In genomic region chr12:55398240-55399127, GRCm38 (mm10) we compare ENCODE assay signal across 8 mouse cellular contexts. TPM values are rescaled to one million over a fixed set of nuclear protein-coding genes. Genes with fewer than 3 reads are reported as not detected.
A peak's percentile ranks its signal among the peaks of the same experiment; 100 is the strongest.
DNase-seq lines count a peak whose midpoint lies in the region; ATAC-seq and TF ChIP-seq lines count a peak whose summit lies in the region.

No protein-coding gene starts in this region.

- peak overlapping the region; percentile 96 for H3K9ac ChIP-seq in MEL (ENCODE audit: control insufficient read depth, low read depth, low read length, poor library complexity, severe bottlenecking)
- H3K9ac ChIP-seq in lung, embryonic 16.5 days (ENCODE audit: low read length): peak overlapping the region; percentile 82

- H3K27me3 ChIP-seq in MEL (ENCODE audit: control insufficient read depth in 1 of 2, insufficient read depth in 2 of 2, low read length in 2 of 2): no peaks in the 10 kb centered on the region
- no peaks in the 10 kb centered on the region for H3K27me3 ChIP-seq in cerebellum, adult 2 months (ENCODE audit: control insufficient read depth, insufficient read depth, low read length)
- H3K27me3 ChIP-seq in lung, embryonic 16.5 days (ENCODE audit: control insufficient read depth, insufficient read depth, low read depth, low read length): no peaks in the 10 kb centered on the region

- H3K79me2 ChIP-seq in MEL (ENCODE audit: control insufficient read depth, insufficient read depth, low read length, poor library complexity): peaks cover 42% of the 10 kb centered on the region

- TF ChIP-seq EP300 in MEL (IDR thresholded peaks at IDR 0.05; ENCODE audit: low read depth in 1 of 2, low read length in 2 of 2): peak; percentile 40 to 46; a peak in 2 of 4 replicates

- H3K36me3 ChIP-seq in MEL (ENCODE audit: control insufficient read depth in 1 of 2, insufficient read depth in 2 of 2, low read length in 2 of 2): peaks cover 6 to 14% of the 10 kb centered on the region in 2 experiments; a peak in 3 of 4 replicates
- peaks cover 4% of the 10 kb centered on the region; the same call in 1 of the 2 replicates for H3K36me3 ChIP-seq in lung, embryonic 16.5 days (ENCODE audit: control insufficient read depth, insufficient read depth, low read length)

- no peaks in the 10 kb centered on the region for H3K9me3 ChIP-seq in MEL (replicated peaks; ENCODE audit: insufficient read depth, low read length)
- no peaks in the 10 kb centered on the region for H3K9me3 ChIP-seq in lung, embryonic 16.5 days (ENCODE audit: control insufficient read depth, low read length)

- H3K4me2 ChIP-seq in lung, embryonic 16.5 days (ENCODE audit: low read depth, low read length): peak overlapping the region; percentile 96

- no peak for TF ChIP-seq RAD21 in MEL (IDR thresholded peaks at IDR 0.05; ENCODE audit: low read depth, low read length)

- ATAC-seq in hematopoietic stem cell, adult 5-6 weeks (replicated peaks in 1 of 2; ENCODE audit: insufficient read depth in 1 of 2, low FRiP score in 2 of 2, low TSS enrichment in 1 of 2, low read depth in 1 of 2, poor library complexity in 2 of 2, severe bottlenecking in 2 of 2): peak; percentile 96 to 98
- ATAC-seq in lung, embryonic 16.5 days (ENCODE audit: low read depth): peak; percentile 100

- H3K4me3 ChIP-seq in MEL (ENCODE audit: control insufficient read depth in 1 of 2, insufficient read depth in 1 of 2, low read depth in 2 of 2, low read length in 2 of 2): peak overlapping the region; percentile 97 to 98
- peak overlapping the region; percentile 92 for H3K4me3 ChIP-seq in cerebellum, adult 2 months (replicated peaks; ENCODE audit: insufficient read depth, low read depth, low read length)
- peak overlapping the region; percentile 73 for H3K4me3 ChIP-seq in lung, embryonic 16.5 days (ENCODE audit: low read length)

- under 1% methylated on average over 51 of the region's 51 CpGs for WGBS in cerebellum, adult 2 months
- under 1% methylated on average over 51 of the region's 51 CpGs for WGBS in lung, embryonic 16.5 days

- TF ChIP-seq POLR2A in MEL (IDR thresholded peaks at IDR 0.05; ENCODE audit: control insufficient read depth in 1 of 2, insufficient read depth in 1 of 2, low read depth in 1 of 2, low read length in 2 of 2, poor library complexity in 1 of 2): peak; percentile 89 to 97; a peak in 3 of 4 replicates
- peak; percentile 88 for TF ChIP-seq POLR2A in cerebellum, adult 2 months (IDR thresholded peaks at IDR 0.05; ENCODE audit: borderline replicate concordance, insufficient read depth, low read length)

- peak overlapping the region; percentile 91 for H3K27ac ChIP-seq in MEL (ENCODE audit: control insufficient read depth, low read depth, low read length)
- peak overlapping the region; percentile 84 for H3K27ac ChIP-seq in cerebellum, adult 2 months (ENCODE audit: insufficient read depth, low read length)
- peak overlapping the region; percentile 82 for H3K27ac ChIP-seq in lung, embryonic 16.5 days (ENCODE audit: low read length)

- DNase-seq in MEL (ENCODE audit: low read depth, low spot score): peak; percentile 96
- DNase-seq in cerebellum, adult 2 months: peak; percentile 88 to 92
- peak; percentile 91 for DNase-seq in forelimb bud, embryonic 11.5 days (ENCODE audit: low read depth, low spot score)
- DNase-seq in layer of hippocampus, adult 9-10 months (ENCODE audit: low spot score): peak; percentile 68
- peak; percentile 67 for DNase-seq in ovary, postnatal 10 days (ENCODE audit: low spot score)
- DNase-seq in thymus, postnatal 10 days (ENCODE audit: low spot score in 2 of 2): peak; percentile 87 to 90

- no peak for TF ChIP-seq CTCF in MEL (IDR thresholded peaks at IDR 0.05 in 2 of 3, conservative IDR thresholded peaks at IDR 0.05 in 1 of 3; ENCODE audit: control insufficient read depth in 1 of 3, insufficient read depth in 1 of 3, low read depth in 2 of 3, low read length in 3 of 3, poor library complexity in 1 of 3, severe bottlenecking in 1 of 3)
- TF ChIP-seq CTCF in cerebellum, adult 2 months (IDR thresholded peaks at IDR 0.05; ENCODE audit: borderline replicate concordance, insufficient read depth, low read depth, low read length): 0 out of 2 replicates have a peak, but pooled peaks have one; percentile 9

- peaks cover 6 to 7% of the 10 kb centered on the region in 2 experiments for H3K4me1 ChIP-seq in MEL (ENCODE audit: control insufficient read depth in 1 of 2, insufficient read depth in 2 of 2, low read length in 2 of 2)
- peaks cover 2% of the 10 kb centered on the region for H3K4me1 ChIP-seq in cerebellum, adult 2 months (ENCODE audit: control insufficient read depth, insufficient read depth, low read length)
- H3K4me1 ChIP-seq in lung, embryonic 16.5 days (replicated peaks; ENCODE audit: control insufficient read depth, insufficient read depth, low read length): peaks cover 13% of the 10 kb centered on the region

TF ChIP-seq in MEL, 35 proteins besides CTCF, POLR2A, EP300 and RAD21:
- TF ChIP-seq MXI1 (IDR thresholded peaks at IDR 0.05; ENCODE audit: low read depth, low read length): peak; percentile 62
- no peak for TF ChIP-seq MAFK (IDR thresholded peaks at IDR 0.05; ENCODE audit: borderline replicate concordance, low read depth, low read length)
- no peak for TF ChIP-seq GABPA (IDR thresholded peaks at IDR 0.05; ENCODE audit: low read depth, low read length)
- peak; percentile 57; the same call in 1 of the 2 replicates for TF ChIP-seq ETS1 (IDR thresholded peaks at IDR 0.05; ENCODE audit: low read depth, low read length)
- TF ChIP-seq ZC3H11A (IDR thresholded peaks at IDR 0.05; ENCODE audit: low read depth, low read length): no peak
- peak; percentile 80 for TF ChIP-seq SIN3A (IDR thresholded peaks at IDR 0.05; ENCODE audit: low read length)
- TF ChIP-seq UBTF (IDR thresholded peaks at IDR 0.05; ENCODE audit: borderline replicate concordance, insufficient read depth, low read depth, low read length): no peak
- peak; percentile 73; the same call in 1 of the 2 replicates for TF ChIP-seq KAT2A (conservative IDR thresholded peaks at IDR 0.05; ENCODE audit: low read depth, low read length)
- TF ChIP-seq MEF2A (IDR thresholded peaks at IDR 0.05; ENCODE audit: extremely low read depth, insufficient replicate concordance, low read depth, low read length, poor library complexity, severe bottlenecking): no peak
- no peak for TF ChIP-seq E2F4 (IDR thresholded peaks at IDR 0.05; ENCODE audit: borderline replicate concordance, low read depth, low read length)
- peak; percentile 94 for TF ChIP-seq ELF1 (IDR thresholded peaks at IDR 0.05; ENCODE audit: low read depth, low read length)
- TF ChIP-seq ZNF384 (IDR thresholded peaks at IDR 0.05; ENCODE audit: low read depth, low read length): no peak
- TF ChIP-seq TCF12 (IDR thresholded peaks at IDR 0.05; ENCODE audit: low read depth, low read length): peak; percentile 61
- 0 out of 2 replicates have a peak, but pooled peaks have one; percentile 8 for TF ChIP-seq RCOR1 (IDR thresholded peaks at IDR 0.05; ENCODE audit: low read depth, low read length)
- no peak for TF ChIP-seq GATA1 (IDR thresholded peaks at IDR 0.05; ENCODE audit: low read depth, low read length)
- TF ChIP-seq TBP (IDR thresholded peaks at IDR 0.05; ENCODE audit: low read depth, low read length): peak; percentile 80
- TF ChIP-seq MYB (IDR thresholded peaks at IDR 0.05; ENCODE audit: low read depth, low read length): peak; percentile 49; the same call in 1 of the 2 replicates
- TF ChIP-seq HCFC1 (IDR thresholded peaks at IDR 0.05; ENCODE audit: low read depth, low read length): peak; percentile 95
- no peak for TF ChIP-seq MAX (IDR thresholded peaks at IDR 0.05; ENCODE audit: low read length)
- no peak; the same call in 1 of the 2 replicates for TF ChIP-seq MYC (IDR thresholded peaks at IDR 0.05; ENCODE audit: low read depth, low read length)
- no peak for TF ChIP-seq SMC3 (IDR thresholded peaks at IDR 0.05; ENCODE audit: low read depth, low read length)
- TF ChIP-seq MAZ (IDR thresholded peaks at IDR 0.05; ENCODE audit: low read depth, low read length): peak; percentile 95
- TF ChIP-seq NELFE (IDR thresholded peaks at IDR 0.05; ENCODE audit: low read depth, low read length): peak; percentile 92
- peak; percentile 83; the same call in 1 of the 2 replicates for TF ChIP-seq POLR2AphosphoS2 (IDR thresholded peaks at IDR 0.05; ENCODE audit: low read length)
- peak; percentile 90 for TF ChIP-seq ZMIZ1 (IDR thresholded peaks at IDR 0.05; ENCODE audit: low read depth, low read length)

RNA-seq across cellular contexts. Expression of gene Psma6, which starts 14.5 kb away (rescaled TPM):
- total RNA-seq in MEL (2012; rRNA removed): 255 and 284 TPM in 2 replicates
- polyA plus RNA-seq in MEL (2012; ENCODE audit: insufficient read depth in 1 of 2, insufficient read length in 2 of 2, low read depth in 1 of 2, low replicate concordance in 2 of 2, missing spikeins in 1 of 2): 100 to 1,000 TPM in 1 of 2 experiments, not detected in 1; 309 TPM
- 147 TPM in 2 replicates for polyA plus RNA-seq in cerebellum, adult 2 months (2012; rRNA removed)
- total RNA-seq in hematopoietic stem cell, adult 5-6 weeks (2017): 263 and 280 TPM in 2 replicates
- polyA plus RNA-seq in lung, embryonic 16.5 days (2015; fragmentation: Nextera tagmentation; extraction: Ambion mirVana): 389 and 394 TPM in 2 replicates

Comparison
In these comparisons a context has a peak if more than half of its experiments do, and no peak if none do; other contexts are left out.
1. Peak in every context shown above with its lines: DNase-seq, ATAC-seq, H3K4me3 ChIP-seq and H3K27ac ChIP-seq.